Mouse (Mus musculus): ENCODE results near the gene Ss18l2.

Gene Ss18l2

DNA sequence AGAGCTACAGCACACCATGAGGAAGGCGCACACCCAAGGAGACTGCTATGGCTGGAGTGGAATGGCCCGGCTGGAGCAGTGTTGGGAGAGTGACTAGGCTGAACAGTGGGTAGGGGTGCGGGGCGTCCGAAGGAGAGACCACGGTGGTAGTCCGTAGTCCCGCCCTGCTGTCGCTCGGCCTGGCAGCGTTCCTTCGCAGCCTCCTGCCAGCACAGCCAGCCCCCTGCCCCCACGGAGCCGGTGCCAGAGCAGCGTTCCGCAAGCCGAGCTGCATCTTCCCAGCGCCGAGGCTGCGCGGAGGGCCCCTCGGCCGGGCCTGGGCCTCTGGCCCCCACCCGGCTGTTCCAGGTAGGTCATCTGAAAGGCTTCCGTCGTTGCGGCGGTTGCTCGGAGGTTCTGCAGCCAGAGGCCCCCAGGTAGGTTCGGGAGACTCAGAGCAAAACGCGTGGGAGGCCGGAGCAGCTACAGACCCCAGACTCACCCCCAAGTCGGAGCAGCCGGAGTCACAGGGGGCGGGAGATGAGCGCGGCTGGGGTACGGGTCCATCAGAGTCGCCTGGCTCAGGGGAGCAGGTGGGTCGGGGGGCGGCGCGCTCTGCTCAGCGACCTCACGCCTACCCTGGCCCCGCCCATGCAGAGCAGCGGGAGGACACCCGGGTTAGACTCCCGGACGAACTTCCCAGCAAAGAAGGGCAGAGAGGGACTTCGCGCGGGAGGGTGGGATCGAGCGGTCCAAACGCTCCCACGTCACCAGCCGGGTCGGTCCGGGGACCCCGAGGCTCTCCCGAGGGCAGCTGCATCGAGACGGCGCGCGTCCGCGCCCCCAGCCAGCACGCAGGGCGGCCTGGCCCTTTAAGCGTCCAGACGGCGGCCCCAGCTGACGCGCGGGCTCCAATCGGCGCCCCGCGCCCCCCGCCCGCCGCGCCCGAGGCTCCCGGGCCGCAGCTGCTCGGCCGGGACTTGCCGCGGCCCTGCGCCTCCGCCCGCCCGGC is 49.3 kb downstream of the Ss18l2 start, which contains the start of gene Zfp651:
Gene Zfp651 (plus strand): TSS at position 240 of the 991 bp plus-strand sequence.
- DNase-seq (ENCODE audit: low read depth): peak; percentile 33

DNA sequence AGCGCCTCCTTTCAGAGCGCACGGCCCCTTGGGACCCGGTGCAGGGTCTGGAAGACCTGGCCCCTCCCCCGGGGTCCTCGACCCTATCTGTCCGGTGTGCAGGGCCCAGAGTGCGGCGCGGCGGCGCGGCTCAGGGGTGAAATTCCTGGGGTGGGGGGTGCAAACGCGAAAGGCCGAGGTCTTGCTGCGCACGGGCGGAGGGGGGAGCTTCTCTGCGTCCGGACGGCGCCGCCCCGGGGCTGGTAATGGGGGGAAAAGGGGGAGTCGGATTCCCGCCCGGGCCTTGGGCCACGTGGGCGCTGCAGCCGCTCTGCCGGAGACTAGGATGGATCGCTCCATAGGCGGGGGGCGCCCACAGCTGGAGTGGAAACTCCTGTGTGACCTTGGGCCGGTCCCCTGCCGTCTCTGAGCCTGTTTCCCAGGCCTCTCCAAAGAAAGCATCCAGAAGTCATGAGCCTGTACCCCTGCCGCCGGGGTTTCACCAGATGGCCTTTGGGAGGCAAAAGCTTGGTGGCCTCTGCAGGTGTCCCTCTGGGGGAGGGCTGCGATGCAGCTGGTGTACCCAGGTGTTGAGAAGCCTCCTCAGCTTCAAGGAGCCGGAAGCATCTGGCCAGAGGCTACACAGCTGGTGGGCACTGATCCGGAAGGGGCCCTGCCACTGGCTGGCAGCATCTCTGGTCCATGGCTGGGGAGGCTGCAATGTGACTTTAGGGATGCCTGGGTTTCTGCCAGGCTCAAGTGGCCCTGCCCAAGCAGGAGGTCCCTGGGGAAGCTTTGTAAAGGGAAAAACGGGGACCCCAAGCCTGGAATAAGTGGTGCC is 50.4 kb downstream of the Ss18l2 start:
- peak; percentile 13 for DNase-seq (ENCODE audit: low read depth)

DNA sequence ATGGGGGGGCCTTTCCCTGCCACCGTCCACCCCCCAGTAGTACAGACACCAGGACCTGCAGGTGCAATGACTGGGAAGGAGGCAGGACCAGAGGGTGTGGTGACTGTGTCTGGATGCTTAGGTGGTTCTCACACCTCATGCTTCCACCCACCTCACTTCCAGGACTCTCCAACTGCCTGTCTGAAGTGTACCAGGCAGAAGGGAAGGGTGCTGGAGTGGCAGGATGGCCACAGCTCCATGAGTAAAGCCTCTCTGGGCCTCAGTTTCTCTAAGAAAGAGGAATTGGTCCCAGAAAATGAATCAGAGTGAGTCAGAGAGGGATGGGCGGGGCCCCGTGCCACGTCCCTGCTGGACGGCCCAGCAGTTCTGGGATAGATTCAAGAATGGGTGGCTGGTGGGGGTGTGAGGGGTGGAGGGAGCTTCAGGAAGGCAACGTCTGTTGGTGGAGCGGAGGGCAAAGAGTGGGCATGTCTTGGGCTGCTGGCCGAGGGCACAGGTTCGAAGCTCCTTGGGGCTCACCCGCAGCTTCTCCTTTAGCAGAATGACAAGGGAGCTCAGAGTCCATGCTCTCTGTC is 51.0 kb downstream of the Ss18l2 start:
- no peak for DNase-seq (ENCODE audit: low read depth)

DNA sequence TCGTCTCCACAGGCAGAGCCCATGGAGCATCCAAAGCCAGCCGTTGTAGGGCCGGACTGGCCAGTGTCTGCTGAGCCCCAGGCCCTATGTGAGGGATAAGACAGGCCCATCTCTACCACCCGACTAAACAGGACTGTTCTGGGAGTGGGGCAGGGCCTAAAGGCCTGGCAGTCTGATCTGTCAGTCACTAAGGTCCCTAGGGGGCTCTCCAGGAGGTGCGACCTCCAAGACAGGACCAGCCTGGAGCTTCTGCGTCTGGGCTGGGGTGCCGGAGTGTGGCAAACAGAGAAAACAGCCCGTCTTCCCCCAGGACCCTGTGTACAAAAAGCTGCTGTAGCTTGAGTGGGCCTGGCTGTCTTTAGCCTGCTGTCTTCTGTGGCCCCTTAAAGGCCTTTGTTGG is 51.7 kb downstream of the Ss18l2 start:
- DNase-seq (ENCODE audit: low read depth): no peak

DNA sequence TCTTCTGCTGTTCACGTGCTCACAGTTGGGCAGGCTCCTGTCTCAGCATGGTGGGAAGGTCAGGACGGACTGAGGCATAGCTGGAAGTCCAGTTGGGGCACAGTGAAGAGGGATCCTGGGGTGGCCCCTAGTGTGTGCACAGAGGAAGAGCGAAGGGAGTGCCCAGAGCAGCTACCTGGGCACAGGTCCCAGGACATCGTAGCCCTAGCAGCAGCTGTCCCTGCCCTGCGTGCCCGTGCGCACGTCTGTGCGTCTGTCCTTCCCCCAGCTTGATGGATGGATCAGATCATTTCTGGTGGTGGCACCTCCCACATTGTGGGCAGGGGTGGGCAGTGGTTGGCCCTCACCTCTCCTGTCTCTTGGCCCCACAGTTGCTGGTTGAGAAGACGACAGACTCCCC is 52.1 kb downstream of the Ss18l2 start:
- no peak for DNase-seq (ENCODE audit: low read depth)

DNA sequence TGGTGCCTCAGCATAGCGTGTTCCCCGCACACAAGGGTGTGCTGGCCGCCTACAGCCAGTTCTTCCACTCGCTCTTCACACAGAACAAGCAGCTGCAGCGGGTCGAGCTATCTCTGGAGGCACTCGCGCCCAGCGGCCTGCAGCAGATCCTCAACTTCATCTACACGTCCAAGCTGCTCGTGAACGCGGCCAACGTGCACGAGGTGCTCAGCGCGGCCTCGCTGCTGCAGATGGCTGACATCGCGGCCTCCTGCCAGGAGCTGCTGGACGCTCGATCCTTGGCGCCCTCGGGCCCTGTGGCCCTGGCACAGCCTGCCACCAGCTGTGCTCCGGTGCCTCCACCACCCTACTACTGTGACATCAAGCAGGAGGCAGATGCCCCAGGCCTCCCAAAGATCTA is 52.6 kb downstream of the Ss18l2 start:
- no peak for DNase-seq (ENCODE audit: low read depth)

Data from naive thymus-derived CD4-positive, alpha-beta T cell, adult 2 months (primary cell).